Mouse (Mus musculus) neural tube, embryonic 14.5 days (tissue): ENCODE measurements at regions not wholly inside any gene's neighbourhood (a gene's known extent, or its start where the extent isn't known, plus 50 kb on each side); places are given as distances from the start of the nearest gene placed in this dataset.
"Not testable (repeated sequence)": the region's sequence is repeated elsewhere in the genome, so short reads cannot be mapped to it uniquely, and the experiment has no call there.

Experiments
- ATAC-seq: fragments of 200-750 bp; cut with Nextera tagmentation; 2 replicates; pipeline ENCODE4 v1.8.0; 2017; ENCODE audit warnings: low read depth, mild to moderate bottlenecking, moderate TSS enrichment, moderate library complexity
- H3K27ac ChIP-seq: fragments of 300-500 bp; sonication (generic); 2 replicates; pipeline ENCODE4 v1.5.1; 2014; ENCODE audit warnings: low read depth, mild to moderate bottlenecking, control low read depth, low read length, moderate library complexity, mixed read lengths
- H3K27me3 ChIP-seq: fragments of 300-500 bp; sonication (generic); 2 replicates; pipeline ENCODE4 v1.6.1; 2014; ENCODE audit warnings: low read length; ENCODE audit not compliant: control insufficient read depth, insufficient read depth
- H3K36me3 ChIP-seq: fragments of 300-500 bp; sonication (generic); 2 replicates; pipeline ENCODE4 v1.6.1; 2014; ENCODE audit warnings: low read length, mixed read lengths; ENCODE audit not compliant: control insufficient read depth, insufficient read depth
- H3K4me1 ChIP-seq: fragments of 300-500 bp; sonication (generic); 2 replicates; pipeline ENCODE4 v1.6.1; 2014; ENCODE audit warnings: low read length; ENCODE audit not compliant: control insufficient read depth, insufficient read depth
- H3K4me2 ChIP-seq: fragments of 300-500 bp; sonication (generic); 2 replicates; pipeline ENCODE4 v1.6.1; 2014; ENCODE audit warnings: mild to moderate bottlenecking, low read depth, low read length, control low read depth
- H3K4me3 ChIP-seq: fragments of 300-500 bp; sonication (generic); 2 replicates; pipeline ENCODE4 v1.5.1; 2014; ENCODE audit warnings: low read depth, low read length, control low read depth, mixed read lengths
- H3K9ac ChIP-seq: fragments of 300-500 bp; sonication (generic); replicated peaks from 2 replicates; pipeline ENCODE4 v1.6.1; 2014; ENCODE audit warnings: low read depth, mild to moderate bottlenecking, control low read depth, low read length, mixed read lengths
- H3K9me3 ChIP-seq: fragments of 300-500 bp; sonication (generic); 2 replicates; pipeline ENCODE4 v1.6.1; 2016; ENCODE audit warnings: low read length; ENCODE audit not compliant: control insufficient read depth
- WGBS: fragments of 180-500 bp; shearing (Covaris S2); extraction: QIAGEN DNeasy Blood & Tissue Kit; methylation state at CpG from one replicate; pipeline ENCODE4 v1.1.7; 2014; 5-methylcytosine and 5-hydroxymethylcytosine counted together

- H3K9me3 ChIP-seq, result no peaks in the 10 kb centered on the region
- H3K4me2 ChIP-seq, result no peak overlapping the region
- WGBS, result 73% methylated on average over 10 of the region's 10 CpGs
- H3K36me3 ChIP-seq, result no peaks in the 10 kb centered on the region
- no peaks in the 10 kb centered on the region for H3K27me3 ChIP-seq
- H3K9ac ChIP-seq, result no peak overlapping the region
- peaks cover 11% of the 10 kb centered on the region; the same call in 1 of the 2 replicates for H3K4me1 ChIP-seq
- no peak overlapping the region for H3K4me3 ChIP-seq
- ATAC-seq, result no peak
- H3K27ac ChIP-seq, result no peak overlapping the region
Observed at GRCm38 (mm10) chr10:111599297-111600250, 93.5 kb downstream of the Phlda1 start.

GRCm38 (mm10) chr10:111600251-111600620, 94.2 kb downstream of the Phlda1 start:
- Histone ChIP-seq H3K4me1 (peaks cover 11% of the 10 kb centered on the region; the same call in 1 of the 2 replicates), H3K9ac (no peak overlapping the region), H3K4me2 (no peak overlapping the region), H3K9me3 (no peaks in the 10 kb centered on the region), H3K36me3 (no peaks in the 10 kb centered on the region), H3K27me3 (no peaks in the 10 kb centered on the region), H3K27ac (no peak overlapping the region), H3K4me3 (no peak overlapping the region)
- 70% methylated on average over 2 of the region's 2 CpGs for WGBS
- no peak for ATAC-seq

- Histone ChIP-seq H3K9ac (no peak overlapping the region), H3K4me2 (no peak overlapping the region), H3K4me3 (no peak overlapping the region), H3K27me3 (no peaks in the 10 kb centered on the region), H3K9me3 (no peaks in the 10 kb centered on the region), H3K27ac (no peak overlapping the region), H3K4me1 (peaks cover 8% of the 10 kb centered on the region; the same call in 1 of the 2 replicates), H3K36me3 (no peaks in the 10 kb centered on the region)
- WGBS, result 14% methylated on average over 2 of the region's 2 CpGs
- ATAC-seq, result peak; percentile 78; the same call in 1 of the 2 replicates
Observed at GRCm38 (mm10) chr10:111600677-111601099, 94.6 kb downstream of the Phlda1 start.

GRCm38 (mm10) chr10:111603166-111603565, 97.1 kb downstream of the Phlda1 start:
- Histone ChIP-seq H3K36me3 (no peaks in the 10 kb centered on the region), H3K27ac (no peak overlapping the region), H3K9ac (no peak overlapping the region), H3K4me3 (no peak overlapping the region), H3K4me1 (peaks cover 7% of the 10 kb centered on the region; the same call in 1 of the 2 replicates), H3K4me2 (no peak overlapping the region), H3K27me3 (no peaks in the 10 kb centered on the region), H3K9me3 (no peaks in the 10 kb centered on the region)
- no peak for ATAC-seq
- 95% methylated on average over 1 of the region's 1 CpGs for WGBS

- not testable (repeated sequence) for H3K9me3 ChIP-seq, H3K27ac ChIP-seq, H3K4me2 ChIP-seq, H3K4me3 ChIP-seq, H3K9ac ChIP-seq, H3K4me1 ChIP-seq, H3K36me3 ChIP-seq, ATAC-seq, H3K27me3 ChIP-seq
- WGBS, result 88% methylated on average over 2 of the region's 2 CpGs
Observed at GRCm38 (mm10) chr10:111607381-111607780, 101.3 kb downstream of the Phlda1 start.

GRCm38 (mm10) chr10:111608385-111609093, 102.5 kb downstream of the Phlda1 start:
- Histone ChIP-seq H3K27me3 (no peaks in the 10 kb centered on the region), H3K4me2 (no peak overlapping the region), H3K27ac (no peak overlapping the region), H3K4me3 (no peak overlapping the region), H3K4me1 (no peaks in the 10 kb centered on the region), H3K9ac (no peak overlapping the region), H3K9me3 (no peaks in the 10 kb centered on the region), H3K36me3 (no peaks in the 10 kb centered on the region)
- WGBS, result 70% methylated on average over 9 of the region's 9 CpGs
- ATAC-seq, result no peak

- H3K36me3 ChIP-seq, result no peaks in the 10 kb centered on the region
- no peak overlapping the region for H3K27ac ChIP-seq
- WGBS, result 100% methylated on average over 2 of the region's 2 CpGs
- H3K4me3 ChIP-seq, result no peak overlapping the region
- H3K9me3 ChIP-seq, result no peaks in the 10 kb centered on the region
- no peak overlapping the region for H3K9ac ChIP-seq
- no peaks in the 10 kb centered on the region for H3K4me1 ChIP-seq
- ATAC-seq, result no peak
- no peak overlapping the region for H3K4me2 ChIP-seq
- H3K27me3 ChIP-seq, result no peaks in the 10 kb centered on the region
Observed at GRCm38 (mm10) chr10:111609889-111610288, 103.8 kb downstream of the Phlda1 start.

GRCm38 (mm10) chr10:111619627-111620270, 113.7 kb downstream of the Phlda1 start:
- H3K9me3 ChIP-seq, result no peaks in the 10 kb centered on the region
- no peak for ATAC-seq

More at GRCm38 (mm10) chr10:111619627-111620270, 113.7 kb downstream of the Phlda1 start:
- Histone ChIP-seq H3K4me2 (no peak overlapping the region), H3K4me1 (no peaks in the 10 kb centered on the region; the same call in 1 of the 2 replicates), H3K27me3 (no peaks in the 10 kb centered on the region), H3K36me3 (no peaks in the 10 kb centered on the region), H3K9ac (no peak overlapping the region), H3K4me3 (no peak overlapping the region), H3K27ac (no peak overlapping the region)
- 86% methylated on average over 11 of the region's 11 CpGs for WGBS
